Mouse (Mus musculus) MEL-GATA-1-ER (cell line): ENCODE measurements at regions not wholly inside any gene's neighbourhood (a gene's known extent, or its start where the extent isn't known, plus 50 kb on each side); places are given as distances from the start of the nearest gene placed in this dataset.
"Not testable (repeated sequence)": the region's sequence is repeated elsewhere in the genome, so short reads cannot be mapped to it uniquely, and the experiment has no call there.

Source experiments
- DNase-seq: peaks from one replicate; pipeline ENCODE4 v3.0.0-alpha.2; 2012; ENCODE audit warnings: low read depth; ENCODE audit errors: extremely low read depth

DNA sequence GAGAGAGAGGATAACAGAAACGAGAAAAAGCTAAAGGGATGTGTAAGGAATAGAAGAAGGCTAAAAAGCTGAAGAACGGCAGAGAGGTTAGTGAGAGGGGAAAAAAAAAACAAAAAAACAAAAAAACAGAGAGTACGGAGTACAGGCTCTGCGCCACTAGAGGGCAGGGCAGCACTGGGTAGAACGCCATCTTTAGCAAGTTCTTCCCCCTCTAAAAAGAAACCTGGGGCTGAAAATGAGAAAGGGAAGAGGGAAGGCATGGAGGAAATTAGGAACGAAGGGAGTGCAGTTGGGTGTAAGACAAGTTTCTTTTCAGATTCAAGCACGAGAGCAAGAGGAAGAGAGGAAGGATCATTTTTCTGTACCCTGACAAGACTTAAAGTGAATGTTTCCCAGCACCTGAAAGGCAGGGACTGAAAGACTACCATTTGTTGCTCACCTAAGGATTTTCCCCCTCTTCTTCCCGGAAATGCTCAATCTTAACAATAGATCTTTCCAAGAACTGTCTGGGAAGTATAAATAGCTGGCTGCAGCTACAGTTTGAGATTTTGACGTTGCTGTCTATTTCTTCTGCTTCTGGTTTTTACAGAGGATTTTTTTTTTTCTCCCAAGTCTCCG lies 195.6 kb downstream of the Fam198b start:
- DNase-seq: peak; percentile 68

DNA sequence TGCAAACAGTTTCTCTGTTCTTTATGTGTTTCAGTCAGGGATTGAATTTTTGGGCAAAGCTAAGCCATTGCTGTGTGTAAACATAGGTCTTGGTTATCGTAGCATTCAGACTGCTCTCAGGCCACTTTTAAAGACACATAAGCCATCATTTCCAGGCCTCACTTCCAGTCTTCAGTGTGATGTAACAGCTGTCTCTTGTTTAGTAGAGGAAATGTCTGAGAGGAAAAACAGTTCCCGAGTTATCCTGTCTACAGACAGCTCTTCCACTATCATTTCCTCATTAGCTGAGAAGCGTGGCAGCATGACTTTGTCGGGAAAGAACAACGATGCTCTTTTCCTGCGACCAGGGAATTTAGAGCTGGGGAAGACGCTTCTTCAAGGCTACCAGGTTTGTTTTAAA lies 196.9 kb downstream of the Fam198b start:
- no peak for DNase-seq

- DNase-seq: no peak
These were observed 198.6 kb downstream of the Fam198b start for GRCm38 (mm10) chr3:80082780-80083519.

GRCm38 (mm10) chr3:80084168-80084567 lies 199.8 kb downstream of the Fam198b start:
- no peak for DNase-seq

- no peak for DNase-seq
These were observed 215.3 kb downstream of the Fam198b start for GRCm38 (mm10) chr3:80099625-80100024.

DNA sequence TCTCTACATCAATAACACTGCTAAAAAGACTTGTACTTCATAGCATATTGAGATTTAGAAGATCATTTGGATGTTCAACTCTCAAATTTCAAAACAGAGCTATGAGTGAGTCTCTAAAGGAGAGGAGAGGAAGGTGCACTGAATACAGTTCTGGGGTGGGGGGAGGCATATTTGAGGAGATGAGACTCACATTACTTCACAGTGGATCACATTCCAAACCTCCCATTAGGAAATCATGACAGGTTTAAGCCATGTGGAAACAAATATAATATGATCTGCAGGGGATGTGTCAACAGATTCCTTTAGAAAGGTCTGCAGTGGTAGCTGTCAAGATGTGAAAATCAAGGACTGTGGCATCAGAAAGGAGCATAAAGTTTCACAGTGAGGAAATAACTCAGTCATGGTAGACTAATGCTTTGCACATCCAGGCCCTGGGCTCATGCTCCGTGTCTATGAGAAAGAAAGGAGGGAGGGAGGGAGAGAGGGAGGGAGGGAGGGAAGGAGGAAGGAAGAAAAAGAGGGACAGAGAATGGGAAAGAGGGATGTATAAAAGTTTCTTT lies 235.9 kb downstream of the Fam198b start:
- DNase-seq: no peak

GRCm38 (mm10) chr3:80123666-80124065 lies 239.3 kb downstream of the Fam198b start:
- no peak for DNase-seq

DNA sequence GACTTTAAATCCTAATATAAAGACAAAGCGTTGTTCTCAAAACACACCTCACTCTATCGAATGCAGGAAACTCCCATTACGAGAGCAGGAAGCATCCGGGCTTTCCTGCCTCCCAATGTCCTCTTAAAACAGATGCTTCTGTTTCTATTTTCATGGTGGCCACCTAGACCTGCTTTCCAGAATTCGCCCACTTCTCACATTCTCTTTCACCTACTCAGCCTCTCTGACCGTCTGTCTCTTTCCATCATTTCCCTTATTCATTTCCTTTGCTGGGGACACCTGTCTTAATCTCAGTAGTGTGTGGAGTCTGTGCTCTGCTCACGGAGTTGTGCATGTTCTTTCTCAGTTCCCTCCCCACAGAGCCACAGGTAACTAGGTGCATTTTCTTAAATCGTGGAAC lies 240.3 kb downstream of the Fam198b start:
- no peak for DNase-seq

- DNase-seq: no peak
These were observed 257.4 kb downstream of the Fam198b start for GRCm38 (mm10) chr3:80141697-80142096.

DNA sequence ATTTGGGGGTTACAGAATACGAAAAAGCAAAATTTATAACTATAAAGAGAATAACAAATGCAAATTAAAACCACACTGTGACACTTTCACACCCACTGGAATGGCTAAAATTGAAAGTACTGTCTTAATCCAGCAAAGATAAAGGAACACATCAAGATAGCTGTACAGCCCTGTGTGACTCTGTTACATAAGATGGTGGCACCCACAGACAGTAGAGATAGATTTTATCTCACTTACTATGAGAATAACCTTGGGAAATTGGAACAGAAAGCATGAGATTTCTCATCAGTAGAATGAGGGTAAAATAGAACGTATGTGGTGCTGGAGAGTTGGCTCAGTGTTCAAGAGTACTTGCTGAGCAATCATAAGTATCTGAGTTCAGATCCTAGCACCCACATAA lies 276.1 kb downstream of the Fam198b start:
- DNase-seq: no peak

DNA sequence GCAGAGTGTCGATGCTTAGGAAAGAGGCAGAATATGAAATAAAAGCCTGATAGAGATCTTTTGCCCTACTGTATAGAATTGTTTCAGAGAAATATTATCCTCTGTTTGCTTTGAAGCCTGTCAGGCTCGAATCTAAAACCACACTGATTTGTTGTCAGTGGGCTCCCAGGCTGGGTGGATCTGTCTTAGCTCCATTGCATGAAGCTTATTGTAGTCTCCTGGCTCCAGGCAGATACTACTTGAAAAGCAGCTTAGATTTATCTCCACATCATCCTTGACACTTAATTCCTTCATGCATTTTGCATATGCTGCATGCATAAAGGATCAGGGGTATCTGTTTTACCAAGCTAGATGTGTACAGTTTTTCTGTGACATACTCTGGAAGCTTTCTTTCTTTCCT lies 297.4 kb downstream of the Fam198b start:
- no peak for DNase-seq

DNA sequence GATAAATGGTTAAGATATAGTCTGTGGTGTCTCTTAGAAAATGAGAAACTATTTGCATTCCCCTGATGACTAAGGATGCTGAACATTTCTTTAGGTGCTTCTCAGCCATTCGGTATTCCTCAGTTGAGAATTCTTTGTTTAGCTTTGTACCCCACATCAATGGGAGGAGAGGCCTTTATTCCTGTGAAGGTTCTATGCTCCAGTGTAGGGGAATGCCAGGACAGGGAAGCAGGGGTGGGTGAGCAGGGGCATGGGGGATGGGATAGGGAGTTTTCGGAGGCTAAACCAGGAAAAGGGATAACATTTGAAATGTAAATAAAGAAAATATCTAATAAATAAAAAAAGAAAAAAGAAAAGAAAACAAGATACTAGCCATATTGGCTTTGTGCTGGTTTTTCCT lies 297.8 kb downstream of the Fam198b start:
- DNase-seq: not testable (repeated sequence)

GRCm38 (mm10) chr3:80187406-80187805 lies 303.1 kb downstream of the Fam198b start:
- no peak for DNase-seq

DNA sequence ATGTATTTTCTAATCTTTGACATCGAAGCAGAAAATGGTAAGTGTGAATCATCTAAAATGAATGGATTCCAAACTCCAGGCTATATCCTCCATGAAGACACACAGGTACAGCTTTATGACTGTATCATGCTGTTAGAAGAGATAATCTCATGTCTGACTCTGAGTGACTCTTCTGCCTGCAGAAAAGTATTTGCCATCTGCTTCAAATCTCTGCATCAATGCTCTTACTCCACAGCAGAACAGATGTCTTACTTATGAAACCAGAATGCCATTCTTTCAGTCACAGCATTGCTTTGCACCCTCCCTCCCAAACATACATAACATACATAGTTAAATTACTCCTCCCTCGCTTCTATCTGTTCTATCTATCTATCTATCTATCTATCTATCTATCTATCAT lies 316.6 kb downstream of the Fam198b start:
- no peak for DNase-seq

DNA sequence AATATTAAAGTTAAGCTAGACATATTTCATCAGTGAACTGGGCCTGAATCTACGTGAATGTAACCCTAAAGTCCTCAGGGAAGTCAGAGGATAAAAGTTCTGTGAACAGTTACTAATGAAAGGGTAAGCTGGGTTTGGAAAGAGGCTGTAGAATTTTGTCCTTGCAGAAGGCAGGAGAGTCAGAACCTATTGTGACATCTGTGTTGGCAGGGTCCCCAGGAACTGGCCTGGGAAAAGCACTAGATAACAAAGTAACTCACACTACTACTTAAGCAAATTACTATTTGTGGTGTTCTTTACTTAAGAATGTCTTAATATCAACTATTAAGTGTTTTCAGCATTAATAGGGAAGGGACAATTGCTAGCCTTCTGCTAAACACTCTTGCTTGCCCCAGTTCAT lies 320.5 kb downstream of the Fam198b start:
- no peak for DNase-seq

- no peak for DNase-seq
These were observed 321.0 kb downstream of the Fam198b start for GRCm38 (mm10) chr3:80205351-80205750.

- no peak for DNase-seq
These were observed 322.7 kb downstream of the Fam198b start for GRCm38 (mm10) chr3:80207022-80207421.

GRCm38 (mm10) chr3:80208028-80208427 lies 323.7 kb downstream of the Fam198b start:
- no peak for DNase-seq

DNA sequence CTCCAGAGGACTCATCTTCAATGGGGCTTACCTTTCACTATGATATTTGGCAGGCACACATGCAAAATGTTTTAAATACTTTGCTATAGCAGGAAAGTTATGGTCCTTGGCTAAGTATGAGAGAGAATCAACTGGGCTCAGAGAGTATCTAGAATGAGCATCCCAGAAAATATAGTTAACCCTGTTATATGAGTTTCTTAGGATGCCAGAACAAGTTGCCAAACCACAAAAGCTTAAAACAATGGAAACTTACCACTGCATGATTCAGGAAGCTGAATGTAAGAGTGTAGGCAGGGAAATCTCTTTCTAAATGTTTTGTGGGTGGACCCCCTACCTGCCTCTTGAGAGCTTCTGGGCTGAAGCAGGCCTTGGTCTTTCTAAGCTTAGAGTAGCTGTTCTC lies 325.3 kb downstream of the Fam198b start:
- no peak for DNase-seq

DNA sequence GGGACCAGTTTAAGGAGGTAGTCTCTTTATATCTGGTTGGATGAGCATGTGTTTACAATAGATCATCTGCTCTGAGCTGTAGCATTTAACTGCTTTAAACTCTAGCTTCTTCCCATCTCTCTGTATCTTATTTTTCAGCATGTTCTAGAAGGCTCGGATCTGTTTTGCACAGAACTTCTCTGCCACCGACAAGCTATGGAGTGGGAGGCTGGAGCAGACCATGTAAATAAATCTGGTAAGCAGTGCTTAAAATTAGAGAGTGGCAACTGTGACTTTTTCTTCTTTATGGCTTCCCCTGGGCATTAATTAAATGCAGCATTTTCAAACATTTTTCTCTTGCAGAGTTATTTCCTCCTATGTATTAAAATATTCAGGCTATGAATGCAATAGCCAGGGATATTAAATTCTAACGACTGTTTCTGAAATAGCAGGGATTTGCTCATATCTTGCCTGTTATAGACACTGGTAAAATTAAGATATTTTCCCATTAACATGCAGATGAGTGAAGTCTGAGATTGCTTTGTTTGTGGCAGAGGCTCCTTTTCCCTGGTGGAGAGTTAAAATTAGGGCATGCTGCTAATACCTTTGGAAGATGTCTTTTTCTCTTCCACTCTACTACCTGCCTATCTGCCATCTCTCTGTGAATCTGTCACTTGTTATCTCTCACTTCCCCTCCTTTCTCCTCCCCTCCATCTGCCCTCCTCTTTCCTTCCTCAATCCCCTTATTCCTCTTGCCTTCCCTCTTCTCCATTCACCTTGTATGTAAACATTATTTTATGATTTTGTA lies 327.2 kb downstream of the Fam198b start:
- DNase-seq: no peak

- DNase-seq: no peak
These were observed 364.3 kb downstream of the Fam198b start for GRCm38 (mm10) chr3:80248611-80249010.

- no peak for DNase-seq
These were observed 365.6 kb downstream of the Fam198b start for GRCm38 (mm10) chr3:80249974-80250373.
